Mouse (Mus musculus): Measurements from ENCODE around the gene Rpl22l1. TPM values are rescaled to one million over a fixed set of nuclear protein-coding genes. Genes with fewer than 3 reads are reported as not detected.
"Not testable (repeated sequence)": the region's sequence is repeated elsewhere in the genome, so short reads cannot be mapped to it uniquely, and the experiment has no call there.

Gene Rpl22l1
- total and polyA plus RNA-seq, 2 experiments from 2014 or later = 263 to 368 TPM

DNA sequence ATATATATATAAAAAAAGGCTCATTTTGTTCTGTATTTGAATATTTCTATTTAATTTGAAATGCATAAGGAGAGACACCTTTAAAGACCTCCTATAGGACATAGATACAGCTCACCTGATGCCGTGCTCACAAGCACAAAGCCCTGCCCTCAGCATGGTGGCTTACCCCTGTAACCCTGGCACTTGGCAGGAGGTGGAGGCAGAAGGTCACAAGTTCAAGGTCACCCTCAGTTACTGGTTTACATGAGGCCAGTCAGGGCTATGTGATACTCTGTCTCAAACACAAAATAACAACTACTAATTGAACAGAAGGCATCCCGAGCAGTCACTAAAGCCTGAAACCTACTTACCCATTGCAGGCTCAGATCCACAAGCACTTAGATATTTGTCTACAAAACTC lies 24.2 kb downstream of the Rpl22l1 start:
- 96% methylated on average over 2 of the region's 2 CpGs for WGBS
- Histone ChIP-seq H3K27me3 (ENCODE audit: insufficient read depth, low read length) (no peaks in the 10 kb centered on the region), H3K9ac (no peak overlapping the region), H3K9me3 (ENCODE audit: low read length) (no peaks in the 10 kb centered on the region), H3K4me2 (ENCODE audit: low read depth) (no peak overlapping the region), H3K27ac (ENCODE audit: low read depth, low read length) (no peak overlapping the region), H3K4me3 (ENCODE audit: low read depth, low read length) (no peak overlapping the region), H3K4me1 (ENCODE audit: insufficient read depth) (no peaks in the 10 kb centered on the region), H3K36me3 (ENCODE audit: insufficient read depth) (no peaks in the 10 kb centered on the region)
- DNase-seq (no peak), ATAC-seq (no peak)
- no peak for TF ChIP-seq CTCF (IDR thresholded peaks at IDR 0.05; ENCODE audit: low read depth)

DNA sequence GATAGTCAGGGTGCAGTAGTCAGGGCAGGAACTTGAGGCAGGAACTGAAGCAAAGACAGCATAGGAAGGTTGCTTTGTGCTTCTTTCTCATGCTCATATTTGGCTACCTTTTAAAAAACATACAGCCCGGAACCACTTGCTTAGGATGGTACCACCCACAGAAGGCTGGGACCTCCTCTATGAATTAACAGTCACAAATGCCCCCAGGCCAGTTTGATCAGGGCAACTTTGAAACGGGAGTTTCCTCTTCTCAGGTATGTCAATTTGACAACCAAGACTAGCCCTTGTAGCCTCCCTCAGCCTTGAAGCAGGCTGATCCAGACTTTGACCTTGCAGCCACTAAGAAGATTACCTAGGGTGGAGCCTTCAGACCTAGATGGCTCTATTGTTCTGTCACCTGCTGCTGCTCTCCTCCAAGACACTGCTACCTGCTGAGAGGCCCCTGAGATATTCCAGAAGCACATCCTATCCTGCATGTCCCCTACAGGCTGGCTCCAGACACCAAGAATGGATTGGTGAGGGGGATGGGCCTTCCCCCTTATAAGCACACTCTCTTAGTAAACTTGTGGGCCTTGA lies 31.6 kb downstream of the Rpl22l1 start:
- no peak overlapping the region for H3K4me3 ChIP-seq (ENCODE audit: low read depth, low read length)
- ATAC-seq (no peak), DNase-seq (no peak)
- 80% methylated on average over 2 of the region's 2 CpGs for WGBS
- H3K4me1 ChIP-seq (ENCODE audit: insufficient read depth) = no peaks in the 10 kb centered on the region
- no peaks in the 10 kb centered on the region for H3K36me3 ChIP-seq (ENCODE audit: insufficient read depth)
- no peak overlapping the region for H3K4me2 ChIP-seq (ENCODE audit: low read depth)
- H3K9me3 ChIP-seq (ENCODE audit: low read length) = no peaks in the 10 kb centered on the region
- H3K27me3 ChIP-seq (ENCODE audit: insufficient read depth, low read length) = no peaks in the 10 kb centered on the region
- H3K9ac ChIP-seq = no peak overlapping the region
- H3K27ac ChIP-seq (ENCODE audit: low read depth, low read length) = no peak overlapping the region
- no peak for TF ChIP-seq CTCF (IDR thresholded peaks at IDR 0.05; ENCODE audit: low read depth)

DNA sequence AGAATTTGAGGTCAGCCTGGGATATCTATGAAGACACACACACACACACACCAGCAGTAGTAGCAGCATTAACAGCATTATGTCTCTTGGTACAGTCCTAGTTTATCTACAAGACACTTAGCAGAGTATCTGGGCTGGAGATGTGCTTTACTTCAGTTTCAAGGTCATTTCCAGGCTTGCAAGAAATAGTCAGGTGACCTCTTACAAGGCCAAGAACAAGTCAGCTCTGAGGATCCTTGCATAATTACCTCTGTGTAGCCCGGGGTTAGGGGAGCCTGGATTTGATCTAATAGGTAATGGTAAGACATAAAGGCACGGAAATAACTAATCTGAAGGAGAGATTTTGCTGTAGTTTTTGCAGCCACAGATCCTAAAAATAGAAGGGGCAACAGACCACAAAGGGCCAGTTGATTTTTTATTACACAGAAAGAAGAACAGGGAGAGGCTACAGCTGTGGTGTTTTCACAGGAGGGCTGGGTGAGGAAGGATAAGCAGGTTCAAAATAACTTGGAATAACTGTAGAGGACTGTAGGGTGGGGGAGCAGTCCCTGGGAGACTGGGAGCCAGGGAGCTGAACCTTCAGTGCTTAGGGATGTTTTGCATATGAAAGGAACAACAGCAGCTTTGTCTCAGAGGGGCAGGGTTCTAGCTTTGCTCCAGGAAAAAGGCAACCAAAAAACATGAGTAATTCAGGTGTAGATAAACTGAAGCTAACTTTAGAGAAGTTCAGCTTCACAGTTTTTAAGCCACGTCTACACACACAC lies 36.8 kb downstream of the Rpl22l1 start:
- Histone ChIP-seq H3K4me2 (ENCODE audit: low read depth) (no peak overlapping the region), H3K9me3 (ENCODE audit: low read length) (no peaks in the 10 kb centered on the region), H3K4me1 (ENCODE audit: insufficient read depth) (no peaks in the 10 kb centered on the region), H3K4me3 (ENCODE audit: low read depth, low read length) (no peak overlapping the region), H3K27ac (ENCODE audit: low read depth, low read length) (no peak overlapping the region), H3K36me3 (ENCODE audit: insufficient read depth) (no peaks in the 10 kb centered on the region), H3K9ac (no peak overlapping the region), H3K27me3 (ENCODE audit: insufficient read depth, low read length) (no peaks in the 10 kb centered on the region)
- TF ChIP-seq CTCF (IDR thresholded peaks at IDR 0.05; ENCODE audit: low read depth) = no peak
- DNase-seq (no peak), ATAC-seq (no peak)
- WGBS = 14% methylated on average over 3 of the region's 3 CpGs

DNA sequence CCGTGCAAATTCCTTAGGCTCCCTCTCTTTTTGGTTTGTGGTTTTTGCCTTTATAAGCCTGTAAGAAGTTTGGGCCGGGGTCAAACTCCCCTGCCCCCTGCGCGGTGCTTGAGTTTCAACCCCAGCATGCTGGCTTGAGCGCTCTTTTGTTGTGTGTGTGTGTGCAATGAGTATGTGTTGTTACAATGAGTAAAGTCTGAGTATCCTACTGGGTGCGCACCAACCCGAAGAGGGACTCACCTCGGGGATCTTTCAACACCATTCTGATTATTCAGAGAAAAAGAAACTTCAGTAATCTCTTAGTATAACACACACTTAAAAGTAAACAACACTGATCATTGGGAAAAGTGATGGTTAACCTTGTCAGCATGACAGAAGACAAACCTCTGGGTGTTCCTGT lies 38.0 kb downstream of the Rpl22l1 start:
- Histone ChIP-seq H3K4me1 (ENCODE audit: insufficient read depth) (no peaks in the 10 kb centered on the region), H3K27me3 (ENCODE audit: insufficient read depth, low read length) (no peaks in the 10 kb centered on the region), H3K4me3 (ENCODE audit: low read depth, low read length) (no peak overlapping the region), H3K27ac (ENCODE audit: low read depth, low read length) (no peak overlapping the region), H3K9me3 (ENCODE audit: low read length) (no peaks in the 10 kb centered on the region), H3K36me3 (ENCODE audit: insufficient read depth) (no peaks in the 10 kb centered on the region), H3K4me2 (ENCODE audit: low read depth) (no peak overlapping the region), H3K9ac (no peak overlapping the region)
- WGBS = 55% methylated on average over 8 of the region's 8 CpGs
- ATAC-seq (no peak), DNase-seq (no peak)
- no peak for TF ChIP-seq CTCF (IDR thresholded peaks at IDR 0.05; ENCODE audit: low read depth)

DNA sequence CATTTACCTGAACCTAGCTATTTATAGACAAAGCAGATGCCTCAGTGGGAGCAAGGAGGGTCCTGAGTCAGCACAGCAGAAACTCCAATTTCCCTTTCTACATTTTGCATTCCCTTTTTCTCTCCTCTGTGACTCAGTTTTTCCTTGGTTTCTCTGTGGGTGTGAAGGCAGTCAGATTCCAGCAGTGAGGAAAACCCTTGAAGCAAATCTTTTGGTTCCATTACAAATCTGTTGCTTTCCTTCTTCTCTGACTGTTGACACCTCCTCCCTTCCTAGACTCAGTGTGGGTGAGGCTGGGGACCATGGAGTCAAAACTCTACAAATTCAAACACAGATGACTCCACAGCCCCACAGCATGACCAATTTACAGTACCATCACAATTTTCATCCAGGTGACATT lies 41.9 kb downstream of the Rpl22l1 start:
- no peak for ATAC-seq
- no peak overlapping the region for H3K9ac ChIP-seq
- H3K4me1 ChIP-seq (ENCODE audit: insufficient read depth) = no peaks in the 10 kb centered on the region
- H3K4me3 ChIP-seq (ENCODE audit: low read depth, low read length) = no peak overlapping the region
- no peaks in the 10 kb centered on the region for H3K36me3 ChIP-seq (ENCODE audit: insufficient read depth)
- no peak overlapping the region for H3K27ac ChIP-seq (ENCODE audit: low read depth, low read length)
- no peaks in the 10 kb centered on the region for H3K27me3 ChIP-seq (ENCODE audit: insufficient read depth, low read length)
- no peak for TF ChIP-seq CTCF (IDR thresholded peaks at IDR 0.05; ENCODE audit: low read depth)
- no peaks in the 10 kb centered on the region for H3K9me3 ChIP-seq (ENCODE audit: low read length)
- H3K4me2 ChIP-seq (ENCODE audit: low read depth) = no peak overlapping the region
- DNase-seq = no peak

DNA sequence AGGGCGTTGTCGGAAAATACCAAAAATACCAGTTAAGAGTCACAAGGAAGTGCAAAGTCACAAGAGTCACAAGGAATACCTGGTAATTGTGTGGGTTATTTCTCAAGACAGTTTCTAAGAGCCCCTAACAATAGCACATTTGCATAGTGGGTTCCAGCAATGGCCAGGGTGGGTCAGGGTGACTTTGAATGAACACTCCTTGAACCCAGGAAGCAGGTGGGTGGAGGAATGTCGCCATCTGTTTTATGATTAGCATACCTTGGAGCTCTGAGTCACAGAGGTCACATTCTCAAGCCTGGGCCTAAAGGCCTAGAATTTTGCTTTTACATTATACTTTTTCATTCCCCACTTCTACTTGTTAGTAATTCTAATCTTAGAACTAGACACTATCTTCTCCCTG lies 46.9 kb downstream of the Rpl22l1 start:
- ATAC-seq; DNase-seq; H3K4me3 ChIP-seq (ENCODE audit: low read depth, low read length); H3K9ac ChIP-seq; H3K4me1 ChIP-seq (ENCODE audit: insufficient read depth); H3K9me3 ChIP-seq (ENCODE audit: low read length); H3K4me2 ChIP-seq (ENCODE audit: low read depth); H3K27me3 ChIP-seq (ENCODE audit: insufficient read depth, low read length); H3K27ac ChIP-seq (ENCODE audit: low read depth, low read length); H3K36me3 ChIP-seq (ENCODE audit: insufficient read depth): not testable (repeated sequence)
- WGBS = 90% methylated on average over 3 of the region's 3 CpGs

Other genes starting within 250 kb of the Rpl22l1 start
- 0.08 TPM in 1 of 2 replicates, not detected in the other for gene Slc2a2, start 107.5 kb upstream of the Rpl22l1 start, total RNA-seq (2014; rRNA removed)
- gene Slc2a2, start 107.5 kb upstream of the Rpl22l1 start, polyA plus RNA-seq (2015; fragmentation: Nextera tagmentation; extraction: Ambion mirVana) = not detected in 2 replicates
- gene Eif5a2, start 24.2 kb upstream of the Rpl22l1 start, total RNA-seq (2014; rRNA removed) = 20.4 and 25.4 TPM in 2 replicates
- 7.5 and 8.0 TPM in 2 replicates for gene Eif5a2, start 24.2 kb upstream of the Rpl22l1 start, polyA plus RNA-seq (2015; fragmentation: Nextera tagmentation; extraction: Ambion mirVana)
- gene Gm1527, start 87.2 kb downstream of the Rpl22l1 start, total RNA-seq (2014; rRNA removed) = not detected in 2 replicates
- not detected in 2 replicates for gene Gm1527, start 87.2 kb downstream of the Rpl22l1 start, polyA plus RNA-seq (2015; fragmentation: Nextera tagmentation; extraction: Ambion mirVana)

Data from forebrain, postnatal 0 days (tissue).